Mouse (Mus musculus) G1E (cell line): Measurements from ENCODE around the gene Noto.

ENCODE experiments used
- CTCF ChIP-seq: IDR thresholded peaks from 2 replicates; pipeline ENCODE4 v1.5.1; 2012; ENCODE audit warnings: low read depth, low read length, inconsistent platforms, mixed read lengths
- GATA2 ChIP-seq: IDR thresholded peaks from 2 replicates; pipeline ENCODE4 v1.6.1; 2012; ENCODE audit warnings: low read depth, low read length, inconsistent platforms, borderline replicate concordance
- POLR2AphosphoS5 ChIP-seq: IDR thresholded peaks from 2 replicates; pipeline ENCODE4 v1.6.1; 2012; ENCODE audit warnings: low read depth, low read length, inconsistent platforms; ENCODE audit not compliant: insufficient replicate concordance
- TAL1 ChIP-seq: conservative IDR thresholded peaks from 2 replicates; pipeline ENCODE4 v1.6.1; 2012; ENCODE audit warnings: low read depth, low read length, inconsistent platforms, mixed read lengths

DNA sequence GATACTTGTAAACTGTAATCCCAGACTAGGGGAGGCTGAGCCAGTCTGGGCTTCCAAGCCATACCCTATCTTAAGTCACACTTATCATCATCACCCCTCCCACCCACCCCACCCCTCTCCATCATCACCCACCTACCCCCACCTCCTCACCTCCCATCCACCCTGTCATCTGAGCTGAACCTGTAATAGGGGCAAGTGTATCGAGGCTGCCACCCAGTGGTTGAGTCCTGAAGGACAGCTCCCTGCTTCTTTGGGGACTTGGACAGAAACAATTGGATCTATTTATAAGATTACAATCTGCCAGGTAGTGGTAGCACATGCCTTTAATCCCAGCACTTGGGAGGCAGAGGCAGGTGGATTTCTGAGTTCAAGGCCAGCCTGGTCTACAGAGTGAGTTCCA is 26.5 kb upstream of the Noto start:
- TF ChIP-seq CTCF (no peak), TAL1 (no peak), POLR2AphosphoS5 (no peak), GATA2 (no peak)
